Mouse (Mus musculus): ENCODE data around the gene Atg14.

DNA sequence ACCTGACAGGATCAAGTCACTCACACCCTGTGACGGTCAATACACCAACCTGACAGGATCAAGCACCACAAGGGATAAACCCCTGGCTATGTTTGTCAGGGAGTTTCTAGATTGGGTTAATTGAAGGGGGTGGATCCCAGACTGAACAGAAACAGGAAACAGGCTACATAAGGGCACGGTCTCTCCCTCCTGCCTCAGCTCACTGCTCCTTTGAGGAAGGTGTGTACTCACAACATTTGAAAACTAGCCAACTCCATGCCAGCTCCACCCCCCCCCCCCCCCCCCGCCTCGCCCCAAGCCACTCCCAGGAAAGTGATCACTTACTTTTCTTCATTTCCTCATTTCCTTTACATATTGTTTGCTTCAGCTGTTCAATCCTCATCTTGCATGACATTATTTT lies 16.2 kb downstream of the Atg14 start:
- TF ChIP-seq CTCF (IDR thresholded peaks at IDR 0.05; ENCODE audit: low read depth) (no peak), EP300 (IDR thresholded peaks at IDR 0.05; ENCODE audit: low read depth) (no peak)
